8 mouse cellular contexts compared by ENCODE assay signal in the genomic region with DNA sequence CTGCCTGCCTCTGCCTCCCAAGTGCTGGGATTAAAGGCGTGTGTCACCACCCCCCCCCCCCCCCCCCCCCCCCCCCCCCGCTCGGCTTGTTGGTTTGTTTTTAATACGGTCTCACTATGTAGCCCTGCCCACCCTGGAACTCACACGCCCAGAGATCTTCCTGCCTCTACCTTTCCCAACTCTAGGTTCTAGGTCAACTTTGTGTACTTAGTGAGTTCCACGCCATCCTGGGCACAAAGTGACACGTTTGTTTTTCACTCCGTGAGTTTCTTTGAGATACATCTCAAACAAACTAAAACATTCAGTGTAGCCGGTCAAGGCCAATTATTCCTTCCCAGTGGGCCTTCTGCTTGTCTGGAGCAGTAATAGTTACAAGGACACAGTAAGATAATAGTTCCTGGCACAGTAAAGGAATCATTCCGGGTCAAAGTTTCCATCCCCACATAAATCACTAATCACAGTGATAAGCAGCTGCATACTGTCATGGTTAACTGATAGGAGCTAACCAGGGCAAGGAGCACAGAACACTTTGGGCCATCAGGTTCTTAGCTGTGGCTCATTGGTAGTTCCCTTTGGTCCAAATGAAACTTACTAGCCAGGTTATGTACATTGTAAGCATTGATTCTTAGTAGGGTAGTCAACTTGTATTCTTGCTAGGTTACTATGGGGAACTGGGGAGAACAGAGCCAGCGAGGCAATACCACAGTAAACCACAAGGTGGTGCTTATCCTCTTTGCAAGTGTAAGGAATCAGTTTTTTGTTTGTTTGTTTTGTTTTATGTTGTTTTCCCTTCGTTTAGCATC. TPM values are rescaled to one million over a fixed set of nuclear protein-coding genes. Genes with fewer than 3 reads are reported as not detected.
DNase-seq lines count a peak whose midpoint lies in the region; ATAC-seq and TF ChIP-seq lines count a peak whose summit lies in the region.

No protein-coding gene starts in this region.

- H3K4me1 ChIP-seq in kidney, embryonic 14.5 days (ENCODE audit: control insufficient read depth, insufficient read depth, low read length): no peaks in the 10 kb centered on the region
- no peaks in the 10 kb centered on the region for H3K4me1 ChIP-seq in hindbrain, postnatal 0 days (ENCODE audit: insufficient read depth, low read length)
- no peaks in the 10 kb centered on the region for H3K4me1 ChIP-seq in stomach, postnatal 0 days (replicated peaks; ENCODE audit: control insufficient read depth, insufficient read depth)

- H3K4me2 ChIP-seq in kidney, embryonic 14.5 days (replicated peaks; ENCODE audit: low read depth, low read length): no peak overlapping the region
- no peak overlapping the region for H3K4me2 ChIP-seq in hindbrain, postnatal 0 days (ENCODE audit: low read depth, low read length)
- H3K4me2 ChIP-seq in stomach, postnatal 0 days (replicated peaks; ENCODE audit: low read depth): no peak overlapping the region

- TF ChIP-seq EP300 in stomach, postnatal 0 days (optimal IDR thresholded peaks at IDR 0.05): no peak

- 66% methylated on average over 9 of the region's 12 CpGs for WGBS in kidney, embryonic 14.5 days
- 77% methylated on average over 8 of the region's 12 CpGs for WGBS in hindbrain, postnatal 0 days
- 56% methylated on average over 9 of the region's 12 CpGs for WGBS in stomach, postnatal 0 days

- peaks cover 6% of the 10 kb centered on the region; the same call in 1 of the 2 replicates for H3K36me3 ChIP-seq in kidney, embryonic 14.5 days (ENCODE audit: control insufficient read depth, insufficient read depth, low read length)
- peaks cover 5% of the 10 kb centered on the region; the same call in 1 of the 2 replicates for H3K36me3 ChIP-seq in hindbrain, postnatal 0 days (ENCODE audit: insufficient read depth, low read length)
- 0 out of 2 replicates have a peak, but pooled peaks cover 3% of the 10 kb centered on the region for H3K36me3 ChIP-seq in stomach, postnatal 0 days (ENCODE audit: control insufficient read depth, insufficient read depth, low read length)

- intact Hi-C loops in left cerebral cortex, postnatal 4 days (cut with DNase I): loop anchor here (2.0 kb wide), 2 partner anchors 269 to 319 kb away; no protein-coding TSS in a partner anchor

- H3K27me3 ChIP-seq in kidney, embryonic 14.5 days (ENCODE audit: control insufficient read depth, insufficient read depth, low read length): no peaks in the 10 kb centered on the region
- no peaks in the 10 kb centered on the region for H3K27me3 ChIP-seq in hindbrain, postnatal 0 days (ENCODE audit: insufficient read depth, low read length)
- no peaks in the 10 kb centered on the region for H3K27me3 ChIP-seq in stomach, postnatal 0 days (ENCODE audit: control insufficient read depth, insufficient read depth, low read length)

- H3K4me3 ChIP-seq in kidney, embryonic 14.5 days (ENCODE audit: low read length): no peak overlapping the region
- H3K4me3 ChIP-seq in hindbrain, postnatal 0 days (ENCODE audit: low read length): no peak overlapping the region
- no peak overlapping the region for H3K4me3 ChIP-seq in stomach, postnatal 0 days (ENCODE audit: low read depth, low read length)

- no peaks in the 10 kb centered on the region for H3K9me3 ChIP-seq in kidney, embryonic 14.5 days (ENCODE audit: control insufficient read depth, low read length)
- no peaks in the 10 kb centered on the region for H3K9me3 ChIP-seq in hindbrain, postnatal 0 days (ENCODE audit: low read length)
- H3K9me3 ChIP-seq in stomach, postnatal 0 days (ENCODE audit: control insufficient read depth, low read length): no peaks in the 10 kb centered on the region

- no peak for ATAC-seq in kidney, embryonic 14.5 days (ENCODE audit: low FRiP score, low TSS enrichment)
- 0 out of 2 replicates have a peak, but pooled peaks have one; percentile 52 for ATAC-seq in erythroid progenitor cell, adult 5-6 weeks (replicated peaks; ENCODE audit: low FRiP score, poor library complexity, severe bottlenecking)
- ATAC-seq in hindbrain, postnatal 0 days: peak; percentile 74
- ATAC-seq in stomach, postnatal 0 days (ENCODE audit: low FRiP score, low TSS enrichment): peak; percentile 64

- peak; percentile 91 for TF ChIP-seq CTCF in hindbrain, postnatal 0 days (IDR thresholded peaks at IDR 0.05; ENCODE audit: low read depth)
- TF ChIP-seq CTCF in stomach, postnatal 0 days (IDR thresholded peaks at IDR 0.05; ENCODE audit: low read depth): peak; percentile 90

- H3K27ac ChIP-seq in kidney, embryonic 14.5 days (ENCODE audit: low read depth, low read length): no peak overlapping the region
- H3K27ac ChIP-seq in hindbrain, postnatal 0 days: no peak overlapping the region
- no peak overlapping the region for H3K27ac ChIP-seq in stomach, postnatal 0 days (replicated peaks)

- no peak overlapping the region for H3K9ac ChIP-seq in kidney, embryonic 14.5 days (ENCODE audit: low read depth, low read length)
- H3K9ac ChIP-seq in hindbrain, postnatal 0 days (replicated peaks; ENCODE audit: low read length): no peak overlapping the region
- H3K9ac ChIP-seq in stomach, postnatal 0 days (ENCODE audit: low read length): no peak overlapping the region

- DNase-seq in kidney, adult 18-20 months: peak; percentile 77
- peak; percentile 18 to 42 for DNase-seq in adrenal gland, postnatal 4 days (ENCODE audit: low spot score in 2 of 2)
- peak; percentile 84 for DNase-seq in hindbrain, postnatal 0 days (ENCODE audit: low spot score)
- DNase-seq in left cerebral cortex, postnatal 4 days: peak; percentile 76
- peak; percentile 65 for DNase-seq in neural tube, embryonic 10.5 days (ENCODE audit: extremely low spot score, low spot score)
- peak; percentile 81 for DNase-seq in stomach, postnatal 0 days (ENCODE audit: low spot score)

RNA-seq across cellular contexts. Expression of gene Slc18b1, which starts 15.1 kb away (rescaled TPM):
- 13.4 and 20.0 TPM in 2 replicates for polyA plus RNA-seq in kidney, embryonic 14.5 days (2014; fragmentation: Nextera tagmentation; extraction: Ambion mirVana)
- 10 to 100 TPM; 58.7 to 62.1 TPM for total RNA-seq in adrenal gland, postnatal 4 days (2021)
- total RNA-seq in erythroid progenitor cell, adult 5-6 weeks (2015; ENCODE audit: low replicate concordance): 0.36 TPM in 1 of 2 replicates, not detected in the other
- not detected in 2 replicates for total RNA-seq in erythroid progenitor cell, adult 5-6 weeks (2017; ENCODE audit: low replicate concordance)
- 15.3 and 21.7 TPM in 2 replicates for total RNA-seq in hindbrain, postnatal 0 days (2014; rRNA removed)
- 13.5 and 17.4 TPM in 2 replicates for polyA plus RNA-seq in hindbrain, postnatal 0 days (2015; fragmentation: Nextera tagmentation; extraction: Ambion mirVana)
- 10 to 100 TPM; 23.4 to 26.9 TPM for total RNA-seq in left cerebral cortex, postnatal 4 days (2021)
- 9.2 and 9.4 TPM in 2 replicates for polyA plus RNA-seq in stomach, postnatal 0 days (2015; fragmentation: Nextera tagmentation; extraction: Ambion mirVana)

RNA-seq across cellular contexts. Expression of gene Rps12, which starts 24.8 kb away (rescaled TPM):
- 203 and 268 TPM in 2 replicates for polyA plus RNA-seq in kidney, embryonic 14.5 days (2014; fragmentation: Nextera tagmentation; extraction: Ambion mirVana)
- 100 to 1,000 TPM; 618 to 653 TPM for total RNA-seq in adrenal gland, postnatal 4 days (2021)
- total RNA-seq in erythroid progenitor cell, adult 5-6 weeks (2015; ENCODE audit: low replicate concordance): 1,496 and 1,704 TPM in 2 replicates
- total RNA-seq in erythroid progenitor cell, adult 5-6 weeks (2017; ENCODE audit: low replicate concordance): 275 and 669 TPM in 2 replicates
- total RNA-seq in hindbrain, postnatal 0 days (2014; rRNA removed): 2,422 and 2,499 TPM in 2 replicates
- polyA plus RNA-seq in hindbrain, postnatal 0 days (2015; fragmentation: Nextera tagmentation; extraction: Ambion mirVana): 130 and 135 TPM in 2 replicates
- total RNA-seq in left cerebral cortex, postnatal 4 days (2021): 100 to 1,000 TPM; 369 TPM
- polyA plus RNA-seq in stomach, postnatal 0 days (2015; fragmentation: Nextera tagmentation; extraction: Ambion mirVana): 176 and 215 TPM in 2 replicates

RNA-seq across cellular contexts. Expression of gene Vnn3, which starts 39.4 kb away (rescaled TPM):
- not detected in 2 replicates for polyA plus RNA-seq in kidney, embryonic 14.5 days (2014; fragmentation: Nextera tagmentation; extraction: Ambion mirVana)
- total RNA-seq in adrenal gland, postnatal 4 days (2021): 10 to 100 TPM; 17.1 to 24.1 TPM
- 5.4 TPM in 1 of 2 replicates, not detected in the other for total RNA-seq in erythroid progenitor cell, adult 5-6 weeks (2015; ENCODE audit: low replicate concordance)
- not detected in 2 replicates for total RNA-seq in erythroid progenitor cell, adult 5-6 weeks (2017; ENCODE audit: low replicate concordance)
- total RNA-seq in hindbrain, postnatal 0 days (2014; rRNA removed): 0.11 and 0.16 TPM in 2 replicates
- polyA plus RNA-seq in hindbrain, postnatal 0 days (2015; fragmentation: Nextera tagmentation; extraction: Ambion mirVana): 0.10 TPM in 1 of 2 replicates, not detected in the other
- under 1 TPM in 1 of 2 experiments, not detected in 1; 0.20 TPM for total RNA-seq in left cerebral cortex, postnatal 4 days (2021)
- 0.46 and 0.57 TPM in 2 replicates for polyA plus RNA-seq in stomach, postnatal 0 days (2015; fragmentation: Nextera tagmentation; extraction: Ambion mirVana)

Comparison
In these comparisons a context has a peak if more than half of its experiments do, and no peak if none do; other contexts are left out.
1. DNase-seq: peak in every context shown above with its lines; median percentile 84 in hindbrain, postnatal 0 days; 81 in stomach, postnatal 0 days; 77 in kidney, adult 18-20 months; 76 in left cerebral cortex, postnatal 4 days; 65 in neural tube, embryonic 10.5 days; 30 in adrenal gland, postnatal 4 days.
2. RNA of gene Slc18b1, which starts 15.1 kb away (total RNA-seq): 58.7 to 62.1 TPM in adrenal gland, postnatal 4 days, 23.4 to 26.9 TPM in left cerebral cortex, postnatal 4 days and 15.3 to 21.7 TPM in hindbrain, postnatal 0 days; 0.36 TPM in erythroid progenitor cell, adult 5-6 weeks; every median in the first group is over 10 times any median in the second.